Mouse (Mus musculus) embryonic fibroblast, embryonic 13.5 days (primary cell): ENCODE measurements around the gene Pdia6. TPM values are rescaled to one million over a fixed set of nuclear protein-coding genes. Genes with fewer than 3 reads are reported as not detected.
A peak's percentile ranks its signal among the peaks of the same experiment; 100 is the strongest.

Experiments used
- H3K27ac ChIP-seq: 2 replicates; pipeline ENCODE4 v1.5.1; 2012; ENCODE audit warnings: low read length, control low read depth, inconsistent platforms; ENCODE audit not compliant: insufficient read depth
- H3K4me1 ChIP-seq: 2 replicates; pipeline ENCODE4 v1.6.1; 2011; ENCODE audit warnings: low read length; ENCODE audit not compliant: control insufficient read depth, insufficient read depth
- H3K4me3 ChIP-seq: 2 replicates; pipeline ENCODE4 v1.5.1; 2011; ENCODE audit warnings: mild to moderate bottlenecking, control low read depth, low read length; ENCODE audit not compliant: insufficient read depth
- CTCF ChIP-seq: IDR thresholded peaks from 2 replicates; pipeline ENCODE4 v1.5.1; 2011; ENCODE audit warnings: mild to moderate bottlenecking, control low read depth, low read length, moderate library complexity, borderline replicate concordance; ENCODE audit not compliant: insufficient read depth
- POLR2A ChIP-seq: IDR thresholded peaks from 2 replicates; pipeline ENCODE4 v1.6.1; 2011; ENCODE audit warnings: low read depth, mild to moderate bottlenecking, control low read depth, low read length, moderate library complexity
- polyA plus RNA-seq: library from polyadenylated mRNA; stranded (reverse); fragments of >200 nt; gene quantifications from 2 replicates; pipeline ENCODE4 v1.2.4, GENCODE M21; 2011; ENCODE audit warnings: low read depth; ENCODE audit not compliant: missing spikeins, insufficient read length

The Pdia6 gene
- polyA plus RNA-seq, 1 experiment = 372 TPM

DNA sequence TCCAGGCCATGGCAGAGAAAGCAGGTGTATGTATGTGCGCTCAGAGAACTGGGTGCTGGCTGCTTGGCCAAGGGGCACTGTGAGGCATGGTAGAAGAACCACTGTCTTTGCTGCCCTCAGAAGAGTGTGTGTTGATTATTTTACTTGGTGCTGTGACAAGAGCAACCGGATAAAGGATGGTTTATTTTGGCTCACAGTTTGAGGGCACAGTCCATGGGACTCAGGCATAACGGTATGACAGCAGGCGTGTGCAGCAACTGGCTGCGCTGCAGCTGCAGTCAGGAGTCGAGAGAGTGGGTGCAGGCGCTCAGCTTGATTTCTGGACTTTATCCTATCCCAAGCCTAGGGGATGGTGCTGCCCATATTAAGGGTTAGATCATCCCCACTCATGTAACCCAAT is 7.9 kb upstream of the Pdia6 start:
- Histone ChIP-seq H3K4me3 (no peak overlapping the region), H3K4me1 (no peaks in the 10 kb centered on the region), H3K27ac (no peak overlapping the region)
- no peak for TF ChIP-seq CTCF
- TF ChIP-seq POLR2A = no peak

DNA sequence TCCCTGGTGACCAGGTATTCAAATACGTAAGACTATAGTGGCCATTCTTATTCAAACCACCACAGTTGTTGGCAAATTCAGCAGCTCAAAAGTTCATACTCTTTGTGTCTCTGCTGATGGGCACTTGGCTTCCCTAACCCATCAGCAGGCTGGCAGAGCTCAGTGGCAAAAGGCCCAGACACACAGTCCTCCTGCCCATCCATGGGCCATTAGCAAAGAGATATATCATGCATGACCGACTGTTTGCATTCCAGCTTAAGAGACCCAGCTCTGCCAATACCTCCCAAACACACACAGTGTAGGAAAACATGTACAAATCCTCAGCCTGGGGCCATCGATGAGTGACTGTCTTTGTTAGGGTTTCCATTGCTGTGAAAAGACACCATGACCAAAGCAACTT is 5.3 kb upstream of the Pdia6 start:
- Histone ChIP-seq H3K4me3 (no peak overlapping the region), H3K27ac (no peak overlapping the region), H3K4me1 (no peaks in the 10 kb centered on the region)
- TF ChIP-seq CTCF = no peak

- Histone ChIP-seq H3K4me1 (peaks cover 3% of the 10 kb centered on the region), H3K4me3 (no peak overlapping the region), H3K27ac (no peak overlapping the region)
- TF ChIP-seq POLR2A = no peak
Observed at GRCm38 (mm10) chr12:17263881-17264280, 2.5 kb upstream of the Pdia6 start.

- Histone ChIP-seq H3K4me3 (no peak overlapping the region), H3K4me1 (peaks cover 3% of the 10 kb centered on the region), H3K27ac (no peak overlapping the region)
- TF ChIP-seq CTCF = no peak
- TF ChIP-seq POLR2A = no peak
Observed at GRCm38 (mm10) chr12:17264826-17265225, 1.5 kb upstream of the Pdia6 start.

DNA sequence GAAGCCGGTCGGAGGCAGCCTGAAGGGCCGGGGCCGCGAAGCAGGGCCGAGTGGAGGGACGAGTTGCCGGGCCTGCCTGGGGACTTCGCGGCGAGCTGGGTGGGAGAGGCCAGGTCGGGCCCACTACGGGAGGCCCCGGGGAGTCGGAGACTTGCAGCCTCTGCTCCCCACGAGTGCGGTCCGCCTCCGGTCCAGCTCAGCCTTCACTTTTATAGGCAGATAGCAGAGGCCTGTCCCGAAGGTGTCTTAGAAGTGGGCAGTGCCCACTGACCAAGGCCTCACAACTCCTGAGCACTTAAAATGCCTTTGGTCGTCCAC is 287 bp downstream of the Pdia6 start:
- Histone ChIP-seq H3K4me1 (peaks cover 3% of the 10 kb centered on the region), H3K27ac (peak overlapping the region; percentile 16), H3K4me3 (peak overlapping the region; percentile 97)
- TF ChIP-seq CTCF (no peak), POLR2A (no peak)

- H3K4me3 ChIP-seq = peak overlapping the region; percentile 97
- TF ChIP-seq CTCF (no peak), POLR2A (no peak)
- no peak overlapping the region for H3K27ac ChIP-seq
- peaks cover 3% of the 10 kb centered on the region for H3K4me1 ChIP-seq
Observed at GRCm38 (mm10) chr12:17267316-17267715, 971 bp downstream of the Pdia6 start.

DNA sequence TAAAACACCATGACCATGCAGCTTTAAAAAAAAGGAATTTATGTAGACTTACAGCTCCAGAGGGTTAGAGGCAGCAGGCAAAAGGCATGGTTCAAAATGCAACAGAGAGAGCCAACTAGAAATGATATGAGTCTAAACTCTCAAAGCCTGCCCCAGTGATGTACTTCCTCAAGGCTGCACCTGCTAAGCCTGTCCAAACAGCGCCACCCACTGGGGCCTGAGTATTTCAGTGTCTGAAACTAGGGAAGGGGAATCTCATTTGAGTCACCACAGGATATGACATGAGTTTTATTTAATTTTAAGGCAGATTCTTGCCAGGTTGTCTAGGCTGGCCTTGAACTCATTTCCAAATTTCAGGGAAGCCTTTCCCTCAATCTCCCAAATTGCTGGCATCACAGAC is 4.9 kb downstream of the Pdia6 start:
- Histone ChIP-seq H3K27ac (no peak overlapping the region), H3K4me3 (no peak overlapping the region), H3K4me1 (peaks cover 3% of the 10 kb centered on the region)
- no peak for TF ChIP-seq POLR2A
- no peak for TF ChIP-seq CTCF

DNA sequence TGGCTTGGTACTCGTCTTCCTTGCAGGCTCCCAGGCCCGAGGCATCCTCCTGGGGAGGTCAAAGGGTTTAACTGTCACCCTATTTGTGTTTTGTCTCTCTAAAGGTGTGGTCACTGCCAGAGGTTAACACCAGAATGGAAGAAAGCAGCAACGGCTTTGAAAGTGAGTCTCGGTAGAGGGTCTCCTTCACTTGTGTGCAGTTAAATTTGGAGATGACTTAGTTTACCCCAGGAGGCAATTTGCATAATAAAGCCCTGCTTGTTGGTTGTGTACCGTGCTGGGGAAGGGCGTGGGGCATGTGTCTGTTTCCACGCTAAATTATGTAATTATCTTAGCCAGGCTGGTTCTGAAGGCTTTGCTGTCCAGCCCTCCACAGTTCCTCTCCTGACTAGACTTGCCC is 7.5 kb downstream of the Pdia6 start:
- H3K4me3 ChIP-seq = no peak overlapping the region
- H3K27ac ChIP-seq = no peak overlapping the region
- TF ChIP-seq CTCF (no peak), POLR2A (no peak)
- H3K4me1 ChIP-seq = peaks cover under 1% of the 10 kb centered on the region

DNA sequence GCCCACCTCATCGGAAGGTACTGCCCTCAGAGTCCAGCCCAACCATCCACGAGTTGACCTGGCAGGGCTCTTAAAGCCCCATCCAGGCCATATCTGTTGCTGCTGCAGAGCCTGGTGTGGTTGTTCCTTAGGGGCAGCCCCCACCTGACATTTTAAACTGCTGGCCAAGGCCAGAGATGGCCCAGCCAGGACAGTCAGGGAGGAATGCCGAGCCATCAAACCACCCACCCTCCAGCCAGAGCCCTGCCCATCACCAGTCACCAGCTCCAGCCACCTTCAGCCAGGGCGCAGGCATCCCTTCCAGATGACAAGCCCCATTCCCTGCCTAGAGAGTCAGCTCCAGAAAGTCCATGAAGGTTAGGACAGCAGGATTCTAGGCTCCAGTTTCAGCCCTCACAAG is 22.2 kb downstream of the Pdia6 start:
- 0 out of 2 replicates have a peak overlapping the region, but pooled peaks have one; percentile 7 for H3K27ac ChIP-seq
- TF ChIP-seq POLR2A (no peak), CTCF (no peak)
- no peak overlapping the region for H3K4me3 ChIP-seq
- H3K4me1 ChIP-seq = peaks cover 22% of the 10 kb centered on the region

- Histone ChIP-seq H3K4me1 (peaks cover 22% of the 10 kb centered on the region), H3K27ac (0 out of 2 replicates have a peak overlapping the region, but pooled peaks have one; percentile 7), H3K4me3 (no peak overlapping the region)
- TF ChIP-seq POLR2A (no peak), CTCF (no peak)
Observed at GRCm38 (mm10) chr12:17289060-17289459, 22.7 kb downstream of the Pdia6 start.

DNA sequence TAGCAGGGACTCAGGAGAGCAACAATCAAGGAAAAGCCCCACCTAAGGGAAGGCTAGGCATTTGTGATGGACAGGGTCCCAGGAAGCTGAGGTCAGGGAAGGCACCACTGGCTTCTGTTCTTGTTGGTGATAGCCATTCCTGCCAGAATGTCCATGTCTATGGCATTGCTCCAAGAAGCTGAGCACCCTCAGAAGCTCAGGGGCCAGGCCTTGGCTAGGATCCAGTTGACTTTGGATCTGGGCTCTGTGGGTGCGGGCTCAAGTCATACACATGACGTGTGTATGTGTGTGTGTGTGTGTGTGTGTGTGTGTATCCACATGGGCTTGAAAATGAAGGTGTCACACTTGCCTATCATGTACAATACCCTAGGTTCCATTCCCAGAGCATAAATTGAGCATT is 23.6 kb downstream of the Pdia6 start:
- H3K27ac ChIP-seq = no peak overlapping the region
- TF ChIP-seq POLR2A (no peak), CTCF (no peak)
- peaks cover 22% of the 10 kb centered on the region for H3K4me1 ChIP-seq
- H3K4me3 ChIP-seq = no peak overlapping the region
